Mouse (Mus musculus) testis, adult 2 months (tissue): Measurements from ENCODE around the gene Tamm41. TPM values are rescaled to one million over a fixed set of nuclear protein-coding genes. Genes with fewer than 3 reads are reported as not detected.

ENCODE experiments used
- H3K27ac ChIP-seq: fragments of 200-500 bp; 2 replicates; pipeline ENCODE4 v1.5.1; 2012; ENCODE audit warnings: low read depth, low read length; ENCODE audit not compliant: control insufficient read depth, insufficient read depth
- H3K27me3 ChIP-seq: fragments of 200-500 bp; 2 replicates; pipeline ENCODE4 v1.6.1; 2012; ENCODE audit warnings: mild to moderate bottlenecking, low read length, moderate library complexity; ENCODE audit not compliant: control insufficient read depth, insufficient read depth
- H3K36me3 ChIP-seq: fragments of 200-500 bp; 2 replicates; pipeline ENCODE4 v1.6.1; 2012; ENCODE audit warnings: mild to moderate bottlenecking, low read length; ENCODE audit not compliant: control insufficient read depth, insufficient read depth
- H3K4me1 ChIP-seq: fragments of 200-500 bp; 2 replicates; pipeline ENCODE4 v1.6.1; 2012; ENCODE audit warnings: low read length; ENCODE audit not compliant: control insufficient read depth, insufficient read depth
- H3K4me3 ChIP-seq: fragments of 200-500 bp; 2 replicates; pipeline ENCODE4 v1.5.1; 2012; ENCODE audit warnings: low read depth, mild to moderate bottlenecking, low read length, moderate library complexity, mixed read lengths; ENCODE audit not compliant: control insufficient read depth
- CTCF ChIP-seq: fragments of 200-500 bp; IDR thresholded peaks from 2 replicates; pipeline ENCODE4 v1.5.1; 2012; ENCODE audit warnings: low read depth, mild to moderate bottlenecking, inconsistent platforms, low read length, moderate library complexity; ENCODE audit not compliant: control insufficient read depth, insufficient read depth, insufficient replicate concordance
- POLR2A ChIP-seq: fragments of 200-500 bp; IDR thresholded peaks from 2 replicates; pipeline ENCODE4 v1.6.1; 2012; ENCODE audit warnings: low read depth, mild to moderate bottlenecking, inconsistent platforms, low read length, moderate library complexity; ENCODE audit not compliant: control insufficient read depth
- polyA plus RNA-seq: library from polyadenylated mRNA; depleted of rRNA; stranded (reverse); fragments of >200 nt; gene quantifications from 2 replicates; pipeline ENCODE4 v1.2.3, GENCODE M21; 2012

Gene Tamm41
- polyA plus RNA-seq, 1 experiment: 13.0 TPM

DNA sequence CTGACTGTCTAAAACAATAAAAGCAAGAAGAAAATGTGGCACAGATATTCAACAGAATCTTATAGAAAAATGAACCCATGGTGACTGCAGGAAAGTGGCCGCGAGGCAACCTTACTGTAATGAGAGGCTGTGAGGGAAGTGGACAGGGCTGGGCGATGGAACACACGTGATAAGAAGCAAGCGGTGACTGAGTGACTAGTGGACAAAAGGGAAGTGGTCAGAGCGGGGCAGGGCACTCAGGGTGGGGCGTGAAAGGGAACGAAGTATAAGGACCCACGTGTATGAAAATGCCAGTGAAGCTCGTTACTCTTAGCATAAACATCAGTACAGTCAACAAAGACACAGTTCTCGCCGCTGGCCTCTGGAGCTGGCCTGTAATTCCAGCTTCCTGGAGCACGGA is 22.2 kb downstream of the Tamm41 start:
- H3K36me3 ChIP-seq: 0 out of 2 replicates have a peak, but pooled peaks cover 2% of the 10 kb centered on the region
- TF ChIP-seq CTCF (no peak), POLR2A (no peak)
- H3K27me3 ChIP-seq: no peaks in the 10 kb centered on the region
- H3K4me1 ChIP-seq: no peaks in the 10 kb centered on the region
- H3K27ac ChIP-seq: no peak overlapping the region
- no peak overlapping the region for H3K4me3 ChIP-seq

DNA sequence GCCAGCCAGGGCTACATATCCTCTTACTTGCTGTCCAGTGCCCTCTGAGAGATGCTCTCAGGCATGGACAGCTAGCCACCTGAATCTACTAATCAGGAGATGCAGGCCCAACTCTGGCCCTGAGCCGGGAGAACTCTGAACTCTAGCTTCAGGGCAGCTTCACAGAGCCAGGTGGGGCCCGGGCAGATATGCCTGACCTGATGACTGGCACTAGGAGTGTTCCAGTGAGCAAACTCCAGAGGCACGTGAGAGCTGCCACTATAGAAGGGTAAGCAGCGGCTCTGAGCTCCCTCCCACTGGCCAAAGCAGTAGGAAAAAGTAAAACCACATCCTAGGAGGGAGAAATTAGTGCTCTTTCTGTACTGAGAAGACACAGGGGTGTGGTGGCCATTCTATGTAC is 24.1 kb downstream of the Tamm41 start:
- H3K36me3 ChIP-seq: 0 out of 2 replicates have a peak, but pooled peaks cover 2% of the 10 kb centered on the region
- no peaks in the 10 kb centered on the region for H3K4me1 ChIP-seq
- H3K4me3 ChIP-seq: no peak overlapping the region
- no peak for TF ChIP-seq CTCF
- TF ChIP-seq POLR2A: no peak
- no peaks in the 10 kb centered on the region for H3K27me3 ChIP-seq
- no peak overlapping the region for H3K27ac ChIP-seq

DNA sequence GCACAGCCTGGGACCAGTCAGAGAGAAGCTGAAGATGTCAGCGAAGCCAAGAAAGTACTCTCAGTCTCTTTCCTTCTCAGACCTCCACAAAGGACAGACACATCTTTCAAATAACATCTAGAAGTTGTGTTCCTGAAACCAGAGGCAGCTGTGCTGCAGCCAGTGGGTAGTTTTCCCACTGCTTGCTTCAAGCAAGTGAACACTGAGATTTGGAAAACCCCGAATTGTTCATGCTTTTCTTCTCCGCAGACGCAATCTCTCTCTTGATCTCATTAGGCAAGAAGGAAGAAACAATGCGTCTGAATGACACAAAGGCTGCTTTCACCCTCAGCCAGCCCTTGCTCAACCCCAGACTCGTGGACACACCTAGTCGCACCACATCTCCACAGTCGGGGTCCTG is 25.9 kb downstream of the Tamm41 start:
- Histone ChIP-seq H3K4me1 (no peaks in the 10 kb centered on the region), H3K27me3 (no peaks in the 10 kb centered on the region), H3K27ac (no peak overlapping the region), H3K36me3 (0 out of 2 replicates have a peak, but pooled peaks cover 2% of the 10 kb centered on the region), H3K4me3 (no peak overlapping the region)
- TF ChIP-seq POLR2A: no peak
- no peak for TF ChIP-seq CTCF

DNA sequence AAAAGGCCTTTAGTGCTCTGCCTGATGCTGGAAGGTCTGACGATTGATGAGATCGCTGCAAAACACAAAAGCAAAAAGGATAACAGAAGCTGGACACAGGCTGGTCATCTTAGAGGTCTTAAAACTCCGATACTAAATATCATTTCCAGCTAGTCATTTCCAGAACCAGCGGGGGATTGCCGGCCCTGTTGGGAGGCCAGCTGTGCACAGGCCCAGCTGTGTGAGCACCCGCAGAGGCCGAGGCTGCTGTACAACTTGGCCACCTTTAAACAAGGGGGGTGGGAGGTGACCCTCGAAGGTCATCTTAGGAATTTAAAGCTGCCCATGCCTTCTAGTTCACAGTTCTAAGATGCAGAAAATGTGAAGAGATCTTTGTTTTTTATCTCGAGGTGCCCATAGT is 26.9 kb downstream of the Tamm41 start:
- H3K4me3 ChIP-seq: no peak overlapping the region
- TF ChIP-seq CTCF (no peak), POLR2A (no peak)
- H3K27ac ChIP-seq: no peak overlapping the region
- H3K27me3 ChIP-seq: no peaks in the 10 kb centered on the region
- H3K36me3 ChIP-seq: 0 out of 2 replicates have a peak, but pooled peaks cover 2% of the 10 kb centered on the region
- no peaks in the 10 kb centered on the region for H3K4me1 ChIP-seq

DNA sequence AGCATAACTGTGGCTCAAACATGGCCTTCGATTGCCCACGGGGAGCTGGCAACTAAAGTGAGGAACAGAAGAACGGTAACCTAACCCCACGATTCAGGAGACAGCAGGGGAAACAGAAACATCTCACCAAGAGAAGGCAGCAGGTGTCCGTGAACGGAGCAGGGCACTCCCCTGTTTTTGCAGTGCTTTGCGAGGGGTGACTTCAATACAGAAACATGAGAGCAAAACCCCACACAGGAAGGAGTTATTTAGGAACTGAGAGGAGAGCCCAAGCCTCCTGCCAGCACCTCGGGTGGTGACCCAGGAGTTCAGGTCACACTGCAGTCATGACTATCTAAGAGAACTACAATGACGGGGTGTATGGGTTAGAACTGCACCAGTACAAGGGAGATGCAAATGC is 27.4 kb downstream of the Tamm41 start:
- H3K4me1 ChIP-seq: no peaks in the 10 kb centered on the region
- no peak overlapping the region for H3K27ac ChIP-seq
- no peaks in the 10 kb centered on the region for H3K27me3 ChIP-seq
- no peak overlapping the region for H3K4me3 ChIP-seq
- TF ChIP-seq POLR2A: no peak
- no peak for TF ChIP-seq CTCF
- H3K36me3 ChIP-seq: 0 out of 2 replicates have a peak, but pooled peaks cover 2% of the 10 kb centered on the region

DNA sequence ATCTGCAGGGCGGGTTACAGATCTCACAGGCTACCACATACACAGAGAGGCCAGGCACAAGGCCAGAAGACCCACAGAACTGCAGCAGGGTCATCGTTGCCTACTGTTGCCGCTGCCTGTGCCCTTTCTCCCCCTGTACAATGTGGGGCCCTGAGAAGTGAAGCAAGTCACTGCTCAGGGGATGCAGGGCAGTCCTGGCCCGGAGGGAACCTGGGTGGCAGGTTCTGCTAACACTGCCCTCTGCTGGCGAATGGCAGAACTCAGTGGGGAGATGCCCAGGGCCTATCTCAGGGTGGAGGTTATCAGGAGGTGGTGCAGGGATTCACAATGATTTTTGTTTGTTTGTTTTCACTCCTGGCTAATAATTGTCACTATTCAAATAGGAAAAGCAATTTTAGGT is 29.9 kb downstream of the Tamm41 start:
- no peak overlapping the region for H3K4me3 ChIP-seq
- no peak for TF ChIP-seq POLR2A
- TF ChIP-seq CTCF: peak; percentile 88
- no peaks in the 10 kb centered on the region for H3K27me3 ChIP-seq
- 0 out of 2 replicates have a peak, but pooled peaks cover 2% of the 10 kb centered on the region for H3K36me3 ChIP-seq
- H3K27ac ChIP-seq: no peak overlapping the region
- H3K4me1 ChIP-seq: no peaks in the 10 kb centered on the region

DNA sequence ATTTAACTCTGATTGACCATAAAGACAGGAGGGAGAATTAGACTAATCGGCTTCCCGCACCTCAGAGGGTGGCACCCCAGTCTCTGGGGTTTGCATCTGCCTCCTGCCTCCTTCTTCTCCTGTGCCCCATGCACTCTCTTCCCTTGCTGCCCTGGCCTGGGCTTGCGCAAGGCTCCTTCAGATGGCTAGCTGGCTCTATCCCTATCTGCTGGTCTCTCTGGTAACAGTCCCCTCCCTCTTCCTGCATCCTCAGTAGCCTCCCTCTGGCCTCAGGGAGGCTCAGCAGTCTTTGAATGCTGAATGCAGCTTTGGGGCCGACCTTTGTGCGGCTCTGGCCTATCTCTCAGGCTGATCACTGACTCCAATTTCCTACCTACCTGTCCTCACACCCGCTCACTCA is 30.7 kb downstream of the Tamm41 start:
- H3K4me3 ChIP-seq: no peak overlapping the region
- H3K36me3 ChIP-seq: 0 out of 2 replicates have a peak, but pooled peaks cover 2% of the 10 kb centered on the region
- H3K4me1 ChIP-seq: no peaks in the 10 kb centered on the region
- H3K27me3 ChIP-seq: no peaks in the 10 kb centered on the region
- TF ChIP-seq POLR2A (no peak), CTCF (no peak)
- H3K27ac ChIP-seq: no peak overlapping the region

DNA sequence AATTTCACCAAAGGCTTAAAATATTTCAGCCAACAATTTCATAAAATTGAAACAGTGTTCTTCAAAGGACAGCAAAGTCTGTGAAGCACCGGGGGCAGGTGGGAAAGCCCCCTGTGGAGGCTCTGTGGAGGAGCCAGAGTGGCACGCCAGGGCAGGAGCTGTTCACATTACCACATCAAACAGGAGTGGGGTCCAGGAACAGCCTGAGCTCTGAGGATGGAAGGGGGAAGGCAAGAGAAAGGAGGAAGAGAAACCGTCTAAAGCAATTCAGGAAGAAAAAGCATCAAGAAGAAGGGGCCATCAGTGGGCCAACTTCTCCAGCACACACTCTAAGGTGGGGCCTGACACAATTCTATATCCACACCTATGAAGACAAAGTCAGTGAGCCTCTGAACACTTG is 31.6 kb downstream of the Tamm41 start:
- H3K27ac ChIP-seq: no peak overlapping the region
- TF ChIP-seq CTCF (no peak), POLR2A (no peak)
- no peak overlapping the region for H3K4me3 ChIP-seq
- H3K27me3 ChIP-seq: no peaks in the 10 kb centered on the region
- H3K36me3 ChIP-seq: no peaks in the 10 kb centered on the region
- no peaks in the 10 kb centered on the region for H3K4me1 ChIP-seq
